In genomic region chr15:78119704-78120103, GRCm38 (mm10) we compare ENCODE assay signal across 8 mouse cellular contexts. TPM values are rescaled to one million over a fixed set of nuclear protein-coding genes. Genes with fewer than 3 reads are reported as not detected.
A peak's percentile ranks its signal among the peaks of the same experiment; 100 is the strongest.
DNase-seq lines count a peak whose midpoint lies in the region; ATAC-seq and TF ChIP-seq lines count a peak whose summit lies in the region.

Cacng2 (minus strand) TSS chr15:78120028.

- peaks cover 4% of the 10 kb centered on the region for H3K4me1 ChIP-seq in heart, embryonic 13.5 days
- H3K4me1 ChIP-seq in kidney, postnatal 0 days (replicated peaks; ENCODE audit: insufficient read depth, low read length): no peaks in the 10 kb centered on the region
- no peaks in the 10 kb centered on the region for H3K4me1 ChIP-seq in liver, adult 2 months (ENCODE audit: control insufficient read depth, insufficient read depth, low read length)

- peak; percentile 81 for DNase-seq in A20 (ENCODE audit: low read depth, low spot score)
- peak; percentile 49 for DNase-seq in brain, embryonic 18.5 days (ENCODE audit: low read depth, low spot score)
- DNase-seq in fibroblast of lung, adult 2 months (ENCODE audit: low read depth): peak; percentile 67
- peak; percentile 98 for DNase-seq in kidney, postnatal 0 days (ENCODE audit: low spot score)
- DNase-seq in liver, adult 2 months (ENCODE audit: extremely low read depth, low read depth, low spot score): peak; percentile 59
- DNase-seq in splenic B cell, adult 2 months (ENCODE audit: low read depth, low spot score): peak; percentile 91

- TF ChIP-seq CTCF in kidney, postnatal 0 days (IDR thresholded peaks at IDR 0.05; ENCODE audit: low read depth): peak; percentile 40
- peak; percentile 17; the same call in 1 of the 2 replicates for TF ChIP-seq CTCF in liver, adult 2 months (IDR thresholded peaks at IDR 0.05; ENCODE audit: low read depth, low read length)

- 1% methylated on average over 42 of the region's 42 CpGs for WGBS in heart, embryonic 13.5 days
- under 1% methylated on average over 34 of the region's 42 CpGs for WGBS in kidney, postnatal 0 days
- 2% methylated on average over 42 of the region's 42 CpGs for WGBS in liver, adult 2 months

- H3K4me2 ChIP-seq in heart, embryonic 13.5 days: peak within 1 kb of the TSS; percentile 68
- H3K4me2 ChIP-seq in kidney, postnatal 0 days (ENCODE audit: low read length): peak within 1 kb of the TSS; percentile 49
- no peak within 1 kb of the TSS for H3K4me2 ChIP-seq in myocyte (ENCODE audit: low read depth)

- peak; percentile 90 for ATAC-seq in heart, embryonic 13.5 days (ENCODE audit: extremely low read depth, insufficient number of reproducible peaks, low FRiP score, low TSS enrichment)
- ATAC-seq in kidney, postnatal 0 days (replicated peaks; ENCODE audit: low FRiP score, low read depth): peak; percentile 99

- H3K4me3 ChIP-seq in heart, embryonic 13.5 days: peak within 1 kb of the TSS; percentile 35
- H3K4me3 ChIP-seq in kidney, postnatal 0 days (replicated peaks; ENCODE audit: low read depth, low read length): no peak within 1 kb of the TSS
- no peak within 1 kb of the TSS for H3K4me3 ChIP-seq in liver, adult 2 months (ENCODE audit: insufficient read depth, low read depth, low read length)
- H3K4me3 ChIP-seq in myocyte: no peak within 1 kb of the TSS

- H3K79me2 ChIP-seq in liver, adult 2 months (ENCODE audit: control insufficient read depth, insufficient read depth, low read length): no peaks in the 10 kb centered on the region
- no peaks in the 10 kb centered on the region for H3K79me2 ChIP-seq in myocyte (ENCODE audit: control insufficient read depth, insufficient read depth)

- peaks cover 55% of the 10 kb centered on the region for H3K27me3 ChIP-seq in heart, embryonic 13.5 days (replicated peaks)
- H3K27me3 ChIP-seq in kidney, postnatal 0 days (ENCODE audit: insufficient read depth, low read length): no peaks in the 10 kb centered on the region
- no peaks in the 10 kb centered on the region; the same call in 1 of the 2 replicates for H3K27me3 ChIP-seq in liver, adult 2 months (ENCODE audit: control insufficient read depth, insufficient read depth, low read length)
- H3K27me3 ChIP-seq in myocyte (ENCODE audit: control insufficient read depth, insufficient read depth, insufficient read length): peaks cover 14% of the 10 kb centered on the region
- H3K27me3 ChIP-seq in splenic B cell, adult 2 months (ENCODE audit: control insufficient read depth, insufficient read depth, low read length, poor library complexity, severe bottlenecking): no peaks in the 10 kb centered on the region; the same call in 1 of the 2 replicates

- H3K9ac ChIP-seq in heart, embryonic 13.5 days: no peak within 1 kb of the TSS
- H3K9ac ChIP-seq in kidney, postnatal 0 days (ENCODE audit: low read depth, low read length): no peak within 1 kb of the TSS
- H3K9ac ChIP-seq in liver, adult 2 months (ENCODE audit: low read depth, low read length): no peak within 1 kb of the TSS

- H3K36me3 ChIP-seq in heart, embryonic 13.5 days: no peaks in the 10 kb centered on the region
- no peaks in the 10 kb centered on the region for H3K36me3 ChIP-seq in kidney, postnatal 0 days (ENCODE audit: insufficient read depth, low read length)
- no peaks in the 10 kb centered on the region for H3K36me3 ChIP-seq in liver, adult 2 months (ENCODE audit: control insufficient read depth, insufficient read depth, low read length)
- H3K36me3 ChIP-seq in myocyte (ENCODE audit: control insufficient read depth, insufficient read depth): no peaks in the 10 kb centered on the region
- no peaks in the 10 kb centered on the region for H3K36me3 ChIP-seq in splenic B cell, adult 2 months (ENCODE audit: control insufficient read depth, insufficient read depth, low read length, poor library complexity, severe bottlenecking)

- no peaks in the 10 kb centered on the region for H3K9me3 ChIP-seq in heart, embryonic 13.5 days
- H3K9me3 ChIP-seq in kidney, postnatal 0 days (replicated peaks; ENCODE audit: low read length): no peaks in the 10 kb centered on the region

- no peak within 1 kb of the TSS for H3ac ChIP-seq in myocyte (ENCODE audit: control insufficient read depth, insufficient read length)

- no peak within 1 kb of the TSS for H3K27ac ChIP-seq in heart, embryonic 13.5 days (replicated peaks)
- H3K27ac ChIP-seq in kidney, postnatal 0 days: no peak within 1 kb of the TSS
- no peak within 1 kb of the TSS for H3K27ac ChIP-seq in liver, adult 2 months (replicated peaks; ENCODE audit: insufficient read depth, low read depth, low read length)

- no peak for TF ChIP-seq POLR2A in liver, adult 2 months (IDR thresholded peaks at IDR 0.05; ENCODE audit: extremely low read depth, insufficient read depth, low read length)
- TF ChIP-seq POLR2A in myocyte (IDR thresholded peaks at IDR 0.05; ENCODE audit: insufficient read length, low read depth): no peak

TF ChIP-seq in myocyte, 11 proteins besides CTCF, POLR2A, EP300 and RAD21:
- TF ChIP-seq MYOG (IDR thresholded peaks at IDR 0.05; ENCODE audit: control insufficient read depth in 1 of 3, insufficient read depth in 1 of 3, insufficient read length in 2 of 3, low read depth in 2 of 3) (peak in 2 of 3 experiments; percentile 43 to 57), TCF3 (IDR thresholded peaks at IDR 0.05; ENCODE audit: insufficient read length, low read depth) (peak; percentile 28), TCF12 (IDR thresholded peaks at IDR 0.05; ENCODE audit: insufficient read depth, poor library complexity, severe bottlenecking) (no peak), POLR2AphosphoS2 (IDR thresholded peaks at IDR 0.05; ENCODE audit: insufficient read length, low read depth) (no peak), E2F4 (IDR thresholded peaks at IDR 0.05; ENCODE audit: insufficient read depth) (no peak), REST (IDR thresholded peaks at IDR 0.05; ENCODE audit: insufficient read depth, insufficient read length) (peak; percentile 79), SRF (IDR thresholded peaks at IDR 0.05; ENCODE audit: control insufficient read depth, insufficient read length, low read depth) (no peak), USF1 (IDR thresholded peaks at IDR 0.05; ENCODE audit: low read depth) (no peak), MAX (IDR thresholded peaks at IDR 0.05; ENCODE audit: low read depth) (peak; percentile 37)

RNA-seq across cellular contexts. Expression of gene Cacng2, which starts in this region (rescaled TPM):
- polyA plus RNA-seq in heart, embryonic 13.5 days (2015; fragmentation: Nextera tagmentation; extraction: Ambion mirVana): not detected in 2 replicates
- not detected in 2 replicates for polyA plus RNA-seq in kidney, postnatal 0 days (2015; fragmentation: Nextera tagmentation; extraction: Ambion mirVana)
- not detected in 2 replicates for total RNA-seq in liver, adult 2 months (2014; rRNA removed)
- not detected in 2 replicates for polyA plus RNA-seq in liver, adult 2 months (2012; rRNA removed)
- polyA plus RNA-seq in myocyte (2012; fragmentation: generic; extraction: Trizol): 0.04 TPM

Comparison
In these comparisons a context has a peak if more than half of its experiments do, and no peak if none do; other contexts are left out.
1. Peak in ATAC-seq, H3K4me3 ChIP-seq and H3K4me2 ChIP-seq in heart, embryonic 13.5 days; RNA of the gene not detected or under 1 TPM.
2. Peak in DNase-seq, ATAC-seq and H3K4me2 ChIP-seq in kidney, postnatal 0 days; RNA of the gene not detected or under 1 TPM.
3. Peak in DNase-seq in liver, adult 2 months; RNA of the gene not detected or under 1 TPM.